Mouse (Mus musculus): ENCODE data around the gene Ccdc85b. TPM values are rescaled to one million over a fixed set of nuclear protein-coding genes. Genes with fewer than 3 reads are reported as not detected.

Ccdc85b gene
- polyA plus RNA-seq, 1 experiment from 2014 or later: 6.5 TPM

- Histone ChIP-seq H3K27me3 (ENCODE audit: control insufficient read depth, insufficient read depth, low read length) (peaks cover 3% of the 10 kb centered on the region; the same call in 1 of the 2 replicates), H3K4me2 (ENCODE audit: low read depth, low read length, severe bottlenecking) (peak overlapping the region; percentile 29; the same call in 1 of the 2 replicates), H3K27ac (ENCODE audit: low read depth, low read length) (peak overlapping the region; percentile 41; the same call in 1 of the 2 replicates), H3K9me3 (ENCODE audit: control insufficient read depth, low read length) (no peaks in the 10 kb centered on the region), H3K9ac (ENCODE audit: low read length) (peak overlapping the region; percentile 45), H3K36me3 (ENCODE audit: control insufficient read depth, insufficient read depth, low read length) (peaks cover 2% of the 10 kb centered on the region), H3K4me3 (ENCODE audit: low read depth, low read length) (peak overlapping the region; percentile 12; the same call in 1 of the 2 replicates), H3K4me1 (replicated peaks; ENCODE audit: control insufficient read depth, insufficient read depth, low read length) (peaks cover 9% of the 10 kb centered on the region; the same call in 1 of the 2 replicates)
- 49% methylated on average over 15 of the region's 15 CpGs for WGBS
- DNase-seq (ENCODE audit: low spot score) (peak; percentile 91), ATAC-seq (replicated peaks; ENCODE audit: low FRiP score) (peak; percentile 62)
Measured at GRCm38 (mm10) chr19:5463791-5464562, 6.3 kb upstream of the Ccdc85b start.

- Histone ChIP-seq H3K27ac (ENCODE audit: low read depth, low read length) (no peak overlapping the region), H3K4me3 (ENCODE audit: low read depth, low read length) (no peak overlapping the region), H3K27me3 (ENCODE audit: control insufficient read depth, insufficient read depth, low read length) (peaks cover 6% of the 10 kb centered on the region; the same call in 1 of the 2 replicates), H3K36me3 (ENCODE audit: control insufficient read depth, insufficient read depth, low read length) (peaks cover 2% of the 10 kb centered on the region), H3K4me2 (ENCODE audit: low read depth, low read length, severe bottlenecking) (no peak overlapping the region), H3K9me3 (ENCODE audit: control insufficient read depth, low read length) (no peaks in the 10 kb centered on the region), H3K4me1 (replicated peaks; ENCODE audit: control insufficient read depth, insufficient read depth, low read length) (peaks cover 9% of the 10 kb centered on the region; the same call in 1 of the 2 replicates), H3K9ac (ENCODE audit: low read length) (no peak overlapping the region)
- 87% methylated on average over 9 of the region's 9 CpGs for WGBS
- DNase-seq (ENCODE audit: low spot score) (no peak), ATAC-seq (replicated peaks; ENCODE audit: low FRiP score) (no peak)
Measured at GRCm38 (mm10) chr19:5463212-5463611, 5.5 kb upstream of the Ccdc85b start.

DNA sequence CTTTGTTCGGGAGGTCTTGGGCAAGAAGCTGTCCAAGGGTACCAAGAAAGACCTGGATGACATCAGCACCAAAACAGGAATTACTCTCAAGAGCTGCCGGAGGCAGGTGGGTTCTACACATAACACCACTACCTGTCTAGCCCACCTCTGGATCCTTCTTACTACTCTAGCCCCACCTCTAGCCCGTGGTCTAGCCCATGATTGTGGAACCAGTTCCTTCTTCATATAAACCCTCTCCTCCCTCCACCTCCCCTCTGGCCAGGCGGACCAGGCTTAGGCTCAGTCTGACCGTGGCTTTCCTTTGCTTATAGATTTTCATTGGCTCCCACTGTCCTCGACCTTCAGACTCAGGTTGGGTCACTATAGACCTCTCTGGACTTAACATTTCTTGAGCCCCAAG is 3.7 kb upstream of the Ccdc85b start:
- peak overlapping the region; percentile 88; the same call in 1 of the 2 replicates for H3K4me2 ChIP-seq (ENCODE audit: low read depth, low read length, severe bottlenecking)
- H3K36me3 ChIP-seq (ENCODE audit: control insufficient read depth, insufficient read depth, low read length): peaks cover 2% of the 10 kb centered on the region; the same call in 1 of the 2 replicates
- peak overlapping the region; percentile 80; the same call in 1 of the 2 replicates for H3K4me3 ChIP-seq (ENCODE audit: low read depth, low read length)
- WGBS: 89% methylated on average over 6 of the region's 6 CpGs
- H3K9me3 ChIP-seq (ENCODE audit: control insufficient read depth, low read length): no peaks in the 10 kb centered on the region
- no peak overlapping the region for H3K9ac ChIP-seq (ENCODE audit: low read length)
- peaks cover 16% of the 10 kb centered on the region; the same call in 1 of the 2 replicates for H3K4me1 ChIP-seq (replicated peaks; ENCODE audit: control insufficient read depth, insufficient read depth, low read length)
- no peak for DNase-seq (ENCODE audit: low spot score)
- ATAC-seq (replicated peaks; ENCODE audit: low FRiP score): no peak
- no peak overlapping the region for H3K27ac ChIP-seq (ENCODE audit: low read depth, low read length)
- H3K27me3 ChIP-seq (ENCODE audit: control insufficient read depth, insufficient read depth, low read length): peaks cover 6% of the 10 kb centered on the region; the same call in 1 of the 2 replicates

GRCm38 (mm10) chr19:5460465-5460911 is 2.8 kb upstream of the Ccdc85b start, which contains the start of gene Fibp:
Gene Fibp, plus strand, starts transcription at chr19:5460615.
- H3K4me3 ChIP-seq (ENCODE audit: low read depth, low read length): peak within 1 kb of the TSS; percentile 80
- H3K4me1 ChIP-seq (replicated peaks; ENCODE audit: control insufficient read depth, insufficient read depth, low read length): peaks cover 23% of the 10 kb centered on the region; the same call in 1 of the 2 replicates

GRCm38 (mm10) chr19:5459896-5460295 is 2.2 kb upstream of the Ccdc85b start:
- no peak for DNase-seq (ENCODE audit: low spot score)
- Histone ChIP-seq H3K27ac (ENCODE audit: low read depth, low read length) (no peak overlapping the region), H3K9me3 (ENCODE audit: control insufficient read depth, low read length) (no peaks in the 10 kb centered on the region), H3K4me2 (ENCODE audit: low read depth, low read length, severe bottlenecking) (peak overlapping the region; percentile 88), H3K27me3 (ENCODE audit: control insufficient read depth, insufficient read depth, low read length) (peaks cover 6% of the 10 kb centered on the region; the same call in 1 of the 2 replicates), H3K9ac (ENCODE audit: low read length) (peak overlapping the region; percentile 81), H3K4me3 (ENCODE audit: low read depth, low read length) (peak overlapping the region; percentile 80), H3K36me3 (ENCODE audit: control insufficient read depth, insufficient read depth, low read length) (no peaks in the 10 kb centered on the region; the same call in 1 of the 2 replicates), H3K4me1 (replicated peaks; ENCODE audit: control insufficient read depth, insufficient read depth, low read length) (peaks cover 25% of the 10 kb centered on the region; the same call in 1 of the 2 replicates)
- ATAC-seq (replicated peaks; ENCODE audit: low FRiP score): no peak
- WGBS: 27% methylated on average over 3 of the region's 3 CpGs

More at GRCm38 (mm10) chr19:5460465-5460911, 2.8 kb upstream of the Ccdc85b start, which contains the start of gene Fibp:
- whole genome bisulfite sequencing: under 1% methylated on average over 32 of the region's 32 CpGs
- peak; percentile 52 for ATAC-seq (replicated peaks; ENCODE audit: low FRiP score)
- Histone ChIP-seq H3K27me3 (ENCODE audit: control insufficient read depth, insufficient read depth, low read length) (peaks cover 6% of the 10 kb centered on the region; the same call in 1 of the 2 replicates), H3K9ac (ENCODE audit: low read length) (peak within 1 kb of the TSS; percentile 81), H3K9me3 (ENCODE audit: control insufficient read depth, low read length) (no peaks in the 10 kb centered on the region), H3K36me3 (ENCODE audit: control insufficient read depth, insufficient read depth, low read length) (no peaks in the 10 kb centered on the region; the same call in 1 of the 2 replicates), H3K27ac (ENCODE audit: low read depth, low read length) (peak within 1 kb of the TSS; percentile 55; the same call in 1 of the 2 replicates), H3K4me2 (ENCODE audit: low read depth, low read length, severe bottlenecking) (peak within 1 kb of the TSS; percentile 88)
- DNase-seq (ENCODE audit: low spot score): peak; percentile 90

DNA sequence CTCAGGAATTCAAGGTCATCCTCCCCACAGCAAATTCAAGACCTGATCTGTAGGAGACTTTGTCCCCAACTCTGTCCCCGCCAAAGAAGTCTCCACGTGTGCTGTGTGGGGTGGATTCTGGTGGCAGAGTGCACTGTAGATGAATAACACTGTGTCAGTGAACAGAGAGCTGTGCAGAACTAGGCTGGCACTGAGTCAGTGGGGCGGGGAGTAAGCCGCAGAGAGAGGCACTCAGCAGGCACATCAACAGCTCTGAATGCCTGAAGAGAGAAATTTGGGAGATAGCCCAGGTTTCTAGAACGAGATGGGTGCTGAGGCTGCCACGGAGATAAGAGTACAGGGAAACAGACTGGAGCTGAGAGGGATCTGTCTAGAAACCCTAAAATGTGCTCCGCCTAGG is 1.3 kb upstream of the Ccdc85b start:
- no peak overlapping the region for H3K9ac ChIP-seq (ENCODE audit: low read length)
- no peak overlapping the region for H3K27ac ChIP-seq (ENCODE audit: low read depth, low read length)
- peaks cover 6% of the 10 kb centered on the region; the same call in 1 of the 2 replicates for H3K27me3 ChIP-seq (ENCODE audit: control insufficient read depth, insufficient read depth, low read length)
- ATAC-seq (replicated peaks; ENCODE audit: low FRiP score) (no peak), DNase-seq (ENCODE audit: low spot score) (no peak)
- WGBS: 68% methylated on average over 7 of the region's 7 CpGs
- peaks cover 23% of the 10 kb centered on the region; the same call in 1 of the 2 replicates for H3K4me1 ChIP-seq (replicated peaks; ENCODE audit: control insufficient read depth, insufficient read depth, low read length)
- no peak overlapping the region for H3K4me2 ChIP-seq (ENCODE audit: low read depth, low read length, severe bottlenecking)
- no peaks in the 10 kb centered on the region for H3K9me3 ChIP-seq (ENCODE audit: control insufficient read depth, low read length)
- H3K36me3 ChIP-seq (ENCODE audit: control insufficient read depth, insufficient read depth, low read length): no peaks in the 10 kb centered on the region
- no peak overlapping the region for H3K4me3 ChIP-seq (ENCODE audit: low read depth, low read length)

GRCm38 (mm10) chr19:5456922-5457745 is 560 bp downstream of the Ccdc85b start:
- H3K36me3 ChIP-seq (ENCODE audit: control insufficient read depth, insufficient read depth, low read length): no peaks in the 10 kb centered on the region
- H3K27me3 ChIP-seq (ENCODE audit: control insufficient read depth, insufficient read depth, low read length): peaks cover 6% of the 10 kb centered on the region; the same call in 1 of the 2 replicates
- peak overlapping the region; percentile 74 for H3K27ac ChIP-seq (ENCODE audit: low read depth, low read length)
- peak overlapping the region; percentile 99 for H3K4me2 ChIP-seq (ENCODE audit: low read depth, low read length, severe bottlenecking)
- ATAC-seq (replicated peaks; ENCODE audit: low FRiP score) (peak; percentile 93), DNase-seq (ENCODE audit: low spot score) (peak; percentile 96)
- peaks cover 21% of the 10 kb centered on the region; the same call in 1 of the 2 replicates for H3K4me1 ChIP-seq (replicated peaks; ENCODE audit: control insufficient read depth, insufficient read depth, low read length)
- WGBS: under 1% methylated on average over 70 of the region's 70 CpGs
- peak overlapping the region; percentile 79 for H3K9ac ChIP-seq (ENCODE audit: low read length)
- H3K9me3 ChIP-seq (ENCODE audit: control insufficient read depth, low read length): no peaks in the 10 kb centered on the region
- H3K4me3 ChIP-seq (ENCODE audit: low read depth, low read length): peak overlapping the region; percentile 77
